ENCODE assay signal across 16 mouse cellular contexts in the genomic region with DNA sequence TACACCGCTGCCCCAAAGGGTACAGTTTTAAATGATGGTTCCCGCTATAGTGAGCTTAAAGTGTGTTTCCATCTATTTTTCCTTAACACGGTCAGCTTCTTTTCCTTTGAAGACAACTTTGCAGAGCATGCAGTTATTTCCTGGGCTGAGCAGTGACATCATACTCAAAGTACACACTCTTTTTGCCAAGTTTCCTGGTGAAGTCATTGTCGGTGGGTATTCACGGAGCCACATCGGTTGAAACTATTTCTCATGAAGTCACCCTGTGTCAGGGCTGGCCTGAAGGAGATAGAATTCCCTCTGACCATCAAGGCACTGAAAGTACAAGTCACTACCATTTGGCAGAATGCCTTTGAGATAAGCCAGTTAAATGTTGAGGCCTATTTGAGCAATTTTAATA. TPM values are rescaled to one million over a fixed set of nuclear protein-coding genes. Genes with fewer than 3 reads are reported as not detected.
"Had no signal": no experiment of that assay in that cellular context is flagged by ENCODE, and none has a peak within 500 bp of the region (broad histone marks: within the 10 kb centered on the region; RNA-seq: fewer than 3 reads in every experiment).

No protein-coding gene starts in this region.

- H3K4me3 ChIP-seq: kidney, embryonic 15.5 days; limb, embryonic 12.5 days; liver, embryonic 13.5 days; megakaryocyte, embryonic 14.5 days; midbrain, embryonic 15.5 days; neural tube, embryonic 12.5 days had no signal

- H3K9me3 ChIP-seq: kidney, embryonic 15.5 days; limb, embryonic 12.5 days; liver, embryonic 13.5 days; midbrain, embryonic 15.5 days; neural tube, embryonic 12.5 days had no signal

- H3K27me3 ChIP-seq: kidney, embryonic 15.5 days; limb, embryonic 12.5 days; liver, embryonic 13.5 days; megakaryocyte, embryonic 14.5 days; midbrain, embryonic 15.5 days; neural tube, embryonic 12.5 days had no signal

- H3K36me3 ChIP-seq: kidney, embryonic 15.5 days; limb, embryonic 12.5 days; liver, embryonic 13.5 days; midbrain, embryonic 15.5 days; neural tube, embryonic 12.5 days had no signal

- H3K4me2 ChIP-seq: kidney, embryonic 15.5 days; limb, embryonic 12.5 days; liver, embryonic 13.5 days; midbrain, embryonic 11.5 days; midbrain, embryonic 15.5 days; neural tube, embryonic 12.5 days had no signal

- H3K9ac ChIP-seq: kidney, embryonic 15.5 days; limb, embryonic 12.5 days; liver, embryonic 13.5 days; liver, postnatal 0 days; midbrain, embryonic 15.5 days; neural tube, embryonic 12.5 days had no signal

- H3K27ac ChIP-seq: kidney, embryonic 15.5 days; limb, embryonic 12.5 days; liver, embryonic 13.5 days; macrophage; midbrain, embryonic 15.5 days; neural tube, embryonic 12.5 days had no signal

- ATAC-seq: liver, postnatal 0 days; midbrain, embryonic 15.5 days had no signal

- DNase-seq: kidney, adult 18-20 months; kidney, postnatal 25 days; layer of hippocampus, adult 9-11 months; layer of hippocampus, postnatal 36 days; liver; liver, embryonic 13.5 days; liver, postnatal 0 days; right cerebral cortex, postnatal 14 days; thymus, postnatal 36 days had no signal

- H3K4me1 ChIP-seq: kidney, embryonic 15.5 days; limb, embryonic 12.5 days; liver, embryonic 13.5 days; megakaryocyte, embryonic 14.5 days; midbrain, embryonic 15.5 days; neural tube, embryonic 12.5 days had no signal

RNA-seq across cellular contexts. Expression of a gene that starts 45.8 kb away (rescaled TPM):
- polyA plus RNA-seq: macrophage had no signal
